Mouse (Mus musculus) adrenal gland, postnatal 4 days (tissue): ENCODE results near the gene Elmo3. TPM values are rescaled to one million over a fixed set of nuclear protein-coding genes. Genes with fewer than 3 reads are reported as not detected.

ENCODE experiments used
- DNase-seq, 2 experiments: peaks; one replicate each; pipeline ENCODE4 v3.0.0; 2021 to 2022; ENCODE audit warnings: low spot score in 2 of 2, mixed read lengths in 2 of 2
- microRNA-seq: library from miRNA; unstranded; fragments of <30 nt; microRNA quantifications from one replicate; pipeline ENCODE4 v1.2.0, GENCODE M21; 2021
- total RNA-seq, 2 experiments: library from RNA; stranded (reverse); gene quantifications; 2 replicates each; pipeline ENCODE4 v1.2.3; 2021

The Elmo3 gene
- total RNA-seq, 2 experiments from 2014 or later = 9.2 to 13.6 TPM

- no peak for DNase-seq
Observed at GRCm38 (mm10) chr8:105349096-105349771, 43.8 kb downstream of the Elmo3 start.

- DNase-seq = no peak
Observed at GRCm38 (mm10) chr8:105350186-105350585, 44.8 kb downstream of the Elmo3 start.

DNA sequence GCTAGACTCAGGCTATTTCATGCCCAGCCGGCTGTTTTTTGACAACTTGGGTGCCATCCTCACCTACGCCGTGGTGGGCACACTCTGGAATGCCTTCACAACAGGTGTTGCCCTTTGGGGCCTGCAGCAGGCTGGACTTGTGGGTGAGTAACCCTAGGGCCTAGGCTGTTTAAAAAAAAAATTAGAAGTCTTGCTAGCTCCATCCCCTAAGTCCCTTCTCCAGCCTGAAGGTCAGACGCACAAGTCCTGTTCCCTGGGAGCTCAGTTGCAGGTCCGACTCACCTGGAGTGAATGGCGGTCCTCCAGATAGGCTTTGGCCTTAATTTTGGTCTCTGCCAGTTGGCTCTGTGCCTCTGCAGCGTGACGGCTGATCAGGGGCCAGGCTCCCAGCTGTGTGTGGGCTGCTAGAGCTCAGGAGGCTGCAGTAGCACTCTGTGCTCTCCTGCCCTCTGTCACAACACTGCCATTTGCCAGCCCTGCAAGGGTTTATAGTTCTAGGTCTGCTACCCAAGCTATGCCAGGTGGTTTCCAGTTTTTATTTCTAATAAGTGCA is 48.3 kb downstream of the Elmo3 start:
- no peak for DNase-seq

DNA sequence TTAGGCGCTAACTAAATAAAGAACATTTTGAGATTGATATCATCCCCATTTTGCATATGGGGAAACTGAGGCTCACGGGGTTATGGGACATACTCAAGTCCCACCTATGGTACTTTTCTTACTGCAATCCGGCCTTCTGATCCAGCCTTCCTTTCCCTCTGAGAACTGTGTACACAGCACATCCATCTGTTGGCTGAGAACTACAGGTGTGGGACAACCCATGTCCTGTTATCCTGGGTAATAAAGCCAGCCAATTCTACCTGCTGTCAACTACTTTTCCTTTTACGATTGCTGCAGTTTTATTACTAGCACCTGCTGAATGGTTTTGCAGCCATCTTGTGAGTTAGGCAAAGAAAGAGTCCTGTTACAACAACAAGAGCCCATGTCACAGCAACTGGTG is 49.1 kb downstream of the Elmo3 start:
- DNase-seq = no peak

DNA sequence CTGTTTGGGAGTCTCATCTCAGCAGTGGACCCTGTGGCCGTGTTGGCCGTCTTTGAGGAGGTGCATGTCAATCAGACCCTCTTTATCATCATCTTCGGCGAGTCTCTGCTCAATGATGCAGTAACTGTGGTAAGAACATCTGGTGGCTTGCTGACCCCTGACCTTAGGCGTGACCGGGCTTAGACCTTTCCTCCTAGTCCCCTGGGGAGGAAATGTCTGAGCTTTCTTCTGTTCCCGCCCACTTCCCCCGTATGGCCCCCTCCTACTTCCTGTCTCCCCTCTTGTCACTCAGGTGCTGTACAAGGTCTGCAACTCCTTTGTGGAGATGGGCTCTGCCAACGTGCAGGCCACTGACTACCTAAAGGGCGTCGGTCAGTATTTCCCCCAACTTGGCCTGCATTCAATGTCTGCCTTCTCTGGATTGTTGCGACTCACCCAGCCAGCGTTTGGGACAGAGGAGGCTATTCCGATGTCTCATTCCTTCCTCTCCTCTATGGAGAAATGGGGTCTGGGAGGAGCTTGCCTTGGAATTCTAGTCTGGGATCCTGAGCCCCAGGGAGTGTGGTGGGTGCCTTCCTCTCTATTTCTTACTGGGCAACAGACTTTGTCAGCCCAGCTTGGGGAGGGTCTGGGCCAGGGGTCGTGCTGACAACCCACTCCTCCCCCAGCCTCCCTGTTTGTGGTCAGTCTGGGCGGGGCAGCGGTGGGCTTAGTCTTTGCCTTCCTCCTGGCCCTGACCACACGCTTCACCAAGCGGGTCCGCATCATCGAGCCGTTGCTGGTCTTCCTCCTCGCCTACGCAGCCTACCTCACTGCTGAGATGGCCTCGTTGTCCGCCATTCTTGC is 50.0 kb downstream of the Elmo3 start:
- no peak for DNase-seq

- no peak for DNase-seq
Observed at GRCm38 (mm10) chr8:105356681-105357080, 51.3 kb downstream of the Elmo3 start.

DNA sequence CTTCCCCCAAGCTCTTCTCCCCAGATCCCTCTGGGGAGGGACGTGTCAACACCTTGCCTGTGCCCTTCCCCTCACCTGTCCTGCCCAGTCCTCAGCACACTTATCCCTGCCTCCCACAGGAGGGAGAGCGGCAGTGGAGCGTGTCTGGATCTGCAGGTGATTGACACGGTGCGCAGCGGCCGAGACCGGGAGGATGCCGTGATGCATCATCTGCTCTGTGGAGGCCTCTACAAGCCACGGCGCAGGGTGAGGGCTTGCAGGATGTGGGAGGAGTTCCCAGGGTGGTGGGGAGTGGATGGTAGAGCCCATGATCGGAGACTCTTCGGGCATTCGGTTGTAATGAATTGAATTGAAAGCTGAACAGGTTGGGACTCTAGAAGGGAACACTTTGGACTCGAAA is 53.8 kb downstream of the Elmo3 start:
- DNase-seq = no peak

- no peak for DNase-seq
Observed at GRCm38 (mm10) chr8:105359646-105360045, 54.2 kb downstream of the Elmo3 start.

Small RNA genes lying within 50 kb of the gene (microRNA-seq; reads per million reads assigned to microRNA genes)
- not detected for gene Gm27320
- 1,262 reads per million, percentile 77 among the genes with 10 or more reads in this experiment for gene Mir328

Other genes with a start within 250 kb of the Elmo3 start
- not detected for gene Ces3b, start 221.8 kb upstream of the Elmo3 start, total RNA-seq
- not detected for gene Ces4a, start 173.8 kb upstream of the Elmo3 start, total RNA-seq
- 10 to 100 TPM; 66.4 to 70.2 TPM for gene Cbfb, start 134.9 kb upstream of the Elmo3 start, total RNA-seq
- 10 to 100 TPM; 33.3 to 38.1 TPM for gene D230025D16Rik, start 80.5 kb upstream of the Elmo3 start, total RNA-seq
- gene B3gnt9, start 50.4 kb upstream of the Elmo3 start, total RNA-seq = 10 to 100 TPM; 10.4 to 11.3 TPM
- 10 to 100 TPM; 15.9 to 17.4 TPM for gene Tradd, start 41.0 kb upstream of the Elmo3 start, total RNA-seq
- 1 to 10 TPM; 3.2 to 3.5 TPM for gene Fbxl8, start 41.0 kb upstream of the Elmo3 start, total RNA-seq
- gene Hsf4, start 35.8 kb upstream of the Elmo3 start, total RNA-seq = under 1 TPM; 0.42 to 0.53 TPM
- gene Nol3, start 29.5 kb upstream of the Elmo3 start, total RNA-seq = 1 to 10 TPM; 1.8 to 2.7 TPM
- gene 4931428F04Rik, start 15.7 kb upstream of the Elmo3 start, total RNA-seq = 10 to 100 TPM in 1 of 2 experiments, 1 to 10 TPM in 1; 9.1 to 10.4 TPM
- gene Exoc3l, start 9.5 kb upstream of the Elmo3 start, total RNA-seq = 10 to 100 TPM; 25.7 to 30.9 TPM
- gene E2f4, start 7.9 kb upstream of the Elmo3 start, total RNA-seq = 10 to 100 TPM; 50.5 to 55.7 TPM
- 10 to 100 TPM; 14.3 to 16.3 TPM for gene Lrrc29, start 20.7 kb downstream of the Elmo3 start, total RNA-seq
- gene Tmem208, start 20.8 kb downstream of the Elmo3 start, total RNA-seq = 10 to 100 TPM; 48.5 to 49.2 TPM
- gene Fhod1, start 42.4 kb downstream of the Elmo3 start, total RNA-seq = 10 to 100 TPM; 17.9 to 18.8 TPM
- gene Slc9a5, start 43.2 kb downstream of the Elmo3 start, total RNA-seq = 1 to 10 TPM; 5.5 to 5.8 TPM
- gene Plekhg4, start 67.7 kb downstream of the Elmo3 start, total RNA-seq = 1 to 10 TPM in 1 of 2 experiments, under 1 TPM in 1; 0.25 to 1.2 TPM
- gene Kctd19, start 107.9 kb downstream of the Elmo3 start, total RNA-seq = not detected
- gene Lrrc36, start 108.0 kb downstream of the Elmo3 start, total RNA-seq = 1 to 10 TPM; 5.4 to 6.4 TPM
- gene Tppp3, start 165.9 kb downstream of the Elmo3 start, total RNA-seq = 10 to 100 TPM; 88.4 to 89.4 TPM
- 10 to 100 TPM; 26.2 to 28.6 TPM for gene Zdhhc1, start 191.3 kb downstream of the Elmo3 start, total RNA-seq
- gene Hsd11b2, start 213.2 kb downstream of the Elmo3 start, total RNA-seq = 10 to 100 TPM in 1 of 2 experiments, 1 to 10 TPM in 1; 3.7 to 15.0 TPM